Mouse (Mus musculus): Measurements from ENCODE around the gene Mrps10.
A peak's percentile ranks its signal among the peaks of the same experiment; 100 is the strongest.
"Not testable (repeated sequence)": the region's sequence is repeated elsewhere in the genome, so short reads cannot be mapped to it uniquely, and the experiment has no call there.

The Mrps10 gene

DNA sequence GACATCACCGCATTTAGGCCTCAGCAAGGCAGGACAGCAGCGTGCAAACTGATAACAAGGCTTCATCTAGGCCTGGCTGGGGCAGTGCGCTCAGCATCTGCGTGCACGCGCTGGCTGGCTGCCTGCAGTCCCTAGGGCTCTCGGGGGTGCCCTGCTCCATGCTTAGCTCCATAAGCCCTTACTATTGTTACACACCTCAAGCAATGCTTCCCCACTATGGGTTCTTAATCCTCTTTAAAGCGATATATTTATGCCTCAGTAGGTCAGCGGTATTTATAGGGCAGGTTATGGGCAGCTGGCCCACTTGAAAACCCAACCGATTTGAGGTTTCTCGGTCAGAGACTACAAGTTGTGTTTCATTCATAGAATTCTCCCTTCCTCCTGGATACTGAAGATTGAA lies 13.2 kb downstream of the Mrps10 start:
- no peak for DNase-seq (ENCODE audit: low spot score)

DNA sequence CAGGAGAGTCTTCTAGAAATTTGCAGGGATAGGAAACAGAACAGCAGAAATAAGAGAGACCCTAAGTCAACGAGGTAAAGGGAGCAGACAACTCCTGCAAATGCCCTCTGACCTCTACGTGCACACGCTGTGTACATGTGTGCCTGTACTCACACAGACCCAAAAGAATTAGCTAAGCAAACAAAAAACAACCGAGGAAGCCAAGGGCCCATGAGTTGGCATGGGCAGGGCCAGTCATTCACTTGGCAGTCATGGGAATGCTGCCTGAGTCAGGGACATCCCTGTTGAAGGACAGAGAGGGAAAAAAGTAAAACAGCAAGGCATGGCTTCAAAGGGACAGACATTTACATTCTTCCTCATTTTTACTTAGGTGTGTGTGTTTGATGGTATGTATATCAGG lies 14.6 kb downstream of the Mrps10 start:
- no peak for DNase-seq (ENCODE audit: low spot score)

DNA sequence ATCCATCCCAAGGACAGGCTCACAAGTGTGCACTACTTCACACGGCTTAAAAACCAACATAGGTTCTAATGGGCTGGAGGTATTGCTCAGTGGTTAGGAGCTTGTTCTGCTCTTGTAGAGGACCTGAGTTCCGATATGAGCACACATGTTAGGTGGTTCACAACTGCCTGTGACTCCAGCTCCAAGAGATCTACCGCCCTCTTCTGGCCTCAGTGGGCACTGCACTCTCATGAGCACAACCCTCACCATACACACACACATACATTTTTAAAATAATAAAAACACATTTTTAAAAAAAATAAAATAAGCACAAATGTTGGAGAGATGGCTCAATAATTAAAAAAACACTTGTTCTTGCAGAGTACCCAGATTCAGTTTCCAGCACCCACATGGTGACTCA lies 15.4 kb downstream of the Mrps10 start:
- no peak for DNase-seq (ENCODE audit: low spot score)

DNA sequence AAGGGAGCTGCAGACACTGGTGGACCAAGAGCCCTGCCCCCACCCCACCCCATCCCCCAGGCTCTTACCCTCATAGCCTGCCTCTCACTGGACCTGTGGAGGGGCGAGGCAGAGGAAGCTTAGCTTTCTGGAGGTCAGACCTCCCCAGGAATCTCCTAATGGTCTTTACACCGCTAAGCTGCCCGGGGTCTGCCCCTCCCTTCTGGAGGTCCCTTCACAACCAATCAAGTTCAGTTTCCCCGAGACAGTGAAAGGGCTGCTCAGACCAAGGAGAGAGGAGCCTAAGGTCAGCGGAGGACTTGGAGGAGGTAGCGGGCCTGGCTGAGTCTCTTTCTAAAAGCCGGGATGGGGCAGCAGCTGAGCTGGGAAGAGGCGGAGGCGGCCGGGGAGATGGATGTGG lies 16.5 kb downstream of the Mrps10 start, which contains the start of gene Guca1b:
TSS of gene Guca1b (plus strand) at position 249 of the 400 bp plus-strand sequence.
- DNase-seq (ENCODE audit: low spot score) = no peak

DNA sequence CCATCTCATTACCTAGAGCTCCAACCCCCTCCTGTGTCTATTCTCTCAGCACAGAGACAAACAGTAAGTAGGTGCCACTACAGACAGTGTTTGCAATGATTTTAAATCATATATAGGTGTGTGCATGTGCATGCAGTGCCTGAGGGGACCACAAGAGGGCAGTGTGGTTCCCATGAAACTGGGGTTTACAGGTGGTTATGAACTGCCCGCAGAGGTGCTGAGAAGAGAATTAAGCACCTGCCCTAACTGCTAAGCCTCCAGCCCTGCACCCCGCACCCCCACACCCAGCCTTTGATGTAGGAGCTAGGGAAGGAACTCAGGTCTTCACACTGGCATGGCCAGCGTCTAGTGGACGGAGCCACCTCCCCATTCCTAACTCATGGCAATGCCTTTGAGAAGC lies 18.0 kb downstream of the Mrps10 start:
- DNase-seq (ENCODE audit: low spot score) = no peak

DNA sequence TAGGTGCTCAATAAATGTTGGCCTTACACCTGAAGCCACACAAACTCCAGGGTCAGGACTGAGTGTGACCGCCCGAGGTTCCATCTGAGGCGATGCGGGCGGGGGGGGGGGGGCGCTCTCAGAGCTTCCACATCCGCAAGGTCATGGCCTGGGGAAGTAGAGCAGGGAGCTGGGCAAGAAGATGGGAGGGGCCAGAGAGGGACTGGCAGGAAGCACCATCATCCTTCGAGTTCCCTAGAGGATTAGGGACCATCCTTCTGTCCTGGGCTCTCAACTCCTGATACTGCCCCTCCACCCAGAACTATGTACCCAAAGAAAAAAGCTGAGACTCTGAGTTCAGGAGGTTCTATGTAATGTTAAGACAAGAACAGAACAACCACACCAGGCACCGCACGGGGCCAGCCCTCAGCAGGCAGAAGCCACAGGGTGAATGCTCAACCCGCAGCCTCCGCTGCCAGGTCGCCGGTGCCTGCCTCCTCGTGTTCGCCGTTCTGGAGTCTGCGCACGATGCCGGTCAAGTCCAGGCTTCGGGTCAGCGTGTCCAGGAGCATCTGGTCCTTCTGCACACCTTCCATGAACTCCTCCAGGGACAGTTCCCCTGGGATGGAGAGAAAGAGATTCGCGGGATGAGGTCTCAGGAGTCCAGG lies 25.7 kb downstream of the Mrps10 start:
- no peak for DNase-seq (ENCODE audit: low spot score)

DNA sequence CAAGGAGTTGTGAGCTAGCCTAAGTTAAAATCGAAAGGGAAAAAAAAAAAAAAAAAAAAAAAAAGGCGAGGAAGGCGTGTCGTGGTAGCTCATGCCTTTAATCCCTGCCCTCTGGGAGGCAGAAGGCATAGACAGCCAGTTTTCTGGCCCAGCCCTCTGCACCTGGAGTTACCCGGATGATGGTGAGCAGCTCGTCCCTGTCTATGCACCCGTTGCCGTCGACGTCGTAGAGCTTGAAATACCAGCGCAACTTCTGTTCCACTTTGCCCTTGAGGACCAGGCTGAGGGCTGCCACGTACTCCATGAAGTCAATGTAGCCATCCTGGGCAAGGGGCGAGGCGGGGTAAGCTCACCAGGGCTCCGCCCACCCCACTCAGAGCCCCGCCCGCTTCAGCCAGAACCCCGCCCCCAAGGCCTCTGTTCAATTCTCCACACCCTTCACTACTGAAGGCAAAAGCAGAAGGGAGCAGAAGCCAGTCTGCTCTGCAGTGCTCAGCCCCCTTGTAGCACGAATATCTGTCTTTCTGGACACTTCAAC lies 26.8 kb downstream of the Mrps10 start:
- peak; percentile 35 for DNase-seq (ENCODE audit: low spot score)

DNA sequence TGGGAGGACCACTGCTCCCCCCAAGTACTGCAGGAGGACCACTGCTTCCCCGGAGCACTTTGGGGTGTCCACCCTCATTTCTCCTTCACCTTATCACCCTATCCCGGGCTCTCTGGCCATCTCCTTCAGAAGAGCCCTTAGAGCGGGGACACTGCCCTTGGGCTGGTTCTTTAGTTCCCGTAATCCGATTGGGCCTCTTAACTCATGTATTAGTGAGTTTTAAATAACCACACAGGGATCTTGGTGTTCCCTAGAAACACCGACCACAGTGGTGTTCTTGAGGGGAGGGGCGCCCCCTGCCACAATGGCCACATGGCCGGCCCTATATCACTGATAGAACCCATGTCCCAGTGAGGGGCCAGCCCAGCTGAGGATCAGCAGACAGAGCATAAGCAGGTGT lies 30.4 kb downstream of the Mrps10 start:
- DNase-seq (ENCODE audit: low spot score) = no peak

DNA sequence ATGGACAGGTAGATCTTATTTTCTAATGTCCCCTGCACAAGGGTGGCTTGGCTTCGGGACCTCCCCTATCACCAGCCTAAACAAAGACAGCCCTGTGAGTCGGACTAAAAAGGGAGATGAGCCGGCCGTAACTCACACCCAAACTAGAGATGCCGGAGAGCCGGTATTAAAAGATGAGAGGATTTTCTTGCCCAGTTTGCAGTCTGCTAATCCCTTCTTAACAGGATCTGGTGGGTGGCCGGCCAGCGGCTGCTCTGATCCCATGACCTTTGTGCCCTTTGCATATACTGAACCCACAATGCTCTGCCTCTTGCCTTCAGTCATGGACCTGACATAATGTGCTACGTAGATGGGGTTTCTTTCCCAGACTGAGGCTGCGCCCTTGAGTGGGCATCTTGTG lies 31.8 kb downstream of the Mrps10 start, which contains the start of gene Guca1a:
TSS of gene Guca1a (minus strand) at position 134 of the 400 bp plus-strand sequence.
- DNase-seq (ENCODE audit: low spot score) = no peak

DNA sequence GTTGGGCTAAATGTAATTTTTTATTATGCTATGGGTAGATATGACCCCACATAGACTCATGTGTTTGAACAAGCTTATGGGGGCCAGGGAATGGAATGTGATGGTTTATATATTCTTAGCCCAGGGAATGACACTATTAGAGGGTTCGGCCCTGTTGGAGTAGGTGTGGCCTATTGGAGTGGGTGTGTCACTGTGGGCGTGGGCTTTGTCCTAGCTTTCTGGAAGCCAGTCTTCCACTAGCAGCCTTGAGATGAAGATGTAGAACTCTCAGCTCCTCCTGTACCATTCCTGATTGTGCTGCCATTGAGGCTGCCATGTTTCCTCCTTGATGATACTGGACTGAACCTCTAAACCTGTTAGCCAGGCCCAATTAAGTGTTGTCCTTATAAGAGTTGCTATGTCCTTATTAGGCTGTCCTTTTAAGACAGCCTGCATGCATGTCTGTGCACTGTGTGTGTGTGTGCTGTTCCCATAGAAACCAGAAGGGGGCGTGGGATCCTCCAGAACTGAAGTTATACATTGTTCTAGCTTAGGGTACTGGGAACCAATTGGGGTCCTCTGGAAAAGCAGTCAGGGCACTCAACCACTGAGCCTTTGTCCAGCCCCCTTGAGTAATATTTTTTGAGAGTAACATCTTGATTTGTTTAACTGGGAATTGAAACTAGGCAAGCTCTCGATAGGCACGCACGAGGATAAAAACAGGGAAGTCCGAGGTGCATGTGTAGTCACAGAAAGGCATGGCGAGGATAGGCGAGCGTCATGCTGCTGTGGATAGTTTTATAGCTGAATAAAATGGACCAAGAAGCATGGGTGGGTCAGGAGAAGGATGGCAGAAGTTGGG lies 39.2 kb downstream of the Mrps10 start:
- DNase-seq (ENCODE audit: low spot score) = no peak

DNA sequence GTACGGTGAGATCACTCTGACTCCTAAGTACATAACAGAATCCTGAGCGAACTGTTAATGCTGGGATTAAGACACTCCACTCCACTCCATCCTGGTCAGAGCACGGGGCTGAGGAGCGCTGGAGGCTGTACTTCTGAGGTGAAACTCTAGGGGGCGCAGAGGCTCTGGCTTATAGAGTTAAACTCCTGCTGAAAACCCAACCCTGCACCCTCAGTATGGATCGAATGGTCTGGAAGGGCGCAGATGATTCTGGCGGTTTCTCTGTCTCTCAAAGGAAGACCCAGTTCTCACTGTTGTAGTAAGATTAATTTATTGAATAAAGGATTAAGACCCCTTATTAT lies 39.8 kb downstream of the Mrps10 start:
- DNase-seq (ENCODE audit: low spot score) = no peak

DNA sequence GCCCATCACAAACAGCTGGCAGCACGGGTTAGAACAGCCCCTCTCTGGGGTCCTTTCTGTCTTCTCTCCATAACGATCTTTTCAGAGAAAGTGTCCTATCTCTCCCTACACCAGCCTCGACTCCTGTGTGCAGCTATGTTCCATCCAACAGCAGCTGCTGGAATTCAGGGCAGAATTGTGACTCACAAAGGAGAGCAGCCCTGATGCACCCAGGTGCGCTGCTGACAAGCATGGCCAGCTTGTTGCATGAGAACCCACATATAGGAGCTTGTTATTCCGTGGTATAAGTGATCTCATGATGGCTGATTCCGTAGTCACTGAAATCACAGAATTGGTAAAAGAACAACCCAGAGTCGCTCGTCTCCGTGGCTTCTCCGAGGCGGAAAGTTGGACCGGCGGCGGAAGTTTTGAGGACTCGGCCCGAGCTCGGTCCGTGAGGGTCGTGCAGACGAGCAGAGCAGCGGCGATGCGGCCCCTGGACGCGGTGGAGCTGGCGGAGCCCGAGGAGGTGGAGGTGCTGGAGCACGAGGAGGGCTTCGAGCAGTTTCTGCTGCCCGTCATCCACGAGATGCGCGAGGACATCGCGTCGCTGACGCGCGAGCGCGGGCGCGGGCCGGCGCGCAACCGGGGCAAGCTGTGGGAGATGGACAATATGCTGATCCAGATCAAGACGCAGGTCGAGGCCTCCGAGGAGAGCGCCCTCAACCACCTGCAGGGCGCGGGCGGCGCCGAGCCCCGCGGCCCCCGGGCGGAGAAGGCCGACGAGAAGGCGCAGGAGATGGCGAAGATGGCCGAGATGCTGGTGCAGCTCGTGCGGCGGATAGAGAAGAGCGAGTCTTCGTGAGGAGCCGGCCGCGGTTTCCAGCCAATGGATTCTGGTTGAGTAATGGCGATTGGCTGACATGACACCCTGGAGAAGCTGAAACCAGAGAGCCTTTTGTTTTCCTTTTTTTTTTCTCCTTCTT lies 41.5 kb downstream of the Mrps10 start:
- DNase-seq (ENCODE audit: low spot score) = not testable (repeated sequence)

DNA sequence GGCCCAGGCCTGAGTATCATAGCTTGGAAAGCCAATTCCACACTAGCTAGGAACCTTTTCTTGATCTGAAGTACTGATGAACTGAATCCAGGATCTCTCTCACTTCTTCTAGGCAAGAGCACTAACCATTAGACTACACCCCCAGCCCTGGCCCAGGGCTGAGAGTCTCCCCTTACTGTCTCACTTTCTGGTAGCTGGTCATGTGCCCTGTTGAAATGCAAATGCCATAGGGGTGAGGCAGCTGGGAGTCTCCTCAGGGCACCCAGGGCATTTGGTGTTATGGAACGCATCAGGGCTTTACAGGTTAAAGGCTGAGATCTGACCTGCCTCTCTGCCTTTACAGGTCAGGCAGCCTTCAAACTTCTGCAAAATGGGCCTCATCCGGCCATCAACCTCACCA lies 51.5 kb downstream of the Mrps10 start:
- DNase-seq (ENCODE audit: low spot score) = no peak

DNA sequence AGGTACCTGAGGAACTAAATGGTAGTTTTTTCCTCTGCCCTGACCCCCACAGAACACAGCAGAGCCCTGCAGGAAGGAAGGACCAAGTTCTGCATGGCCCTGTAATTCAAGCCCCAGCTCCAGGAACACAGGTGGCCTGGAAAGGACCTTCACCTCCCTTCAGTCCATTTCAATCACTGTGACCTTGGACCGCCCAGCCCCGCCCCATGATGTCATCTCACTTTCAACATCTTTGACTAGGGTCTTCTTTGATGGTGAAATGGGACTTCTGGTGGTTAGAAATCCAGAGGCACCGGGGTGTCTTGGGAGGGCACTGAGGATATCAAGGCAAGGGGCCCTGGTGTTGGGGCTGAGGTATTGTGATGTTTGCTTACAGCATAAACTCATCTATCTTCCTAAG lies 52.9 kb downstream of the Mrps10 start:
- no peak for DNase-seq (ENCODE audit: low spot score)

DNA sequence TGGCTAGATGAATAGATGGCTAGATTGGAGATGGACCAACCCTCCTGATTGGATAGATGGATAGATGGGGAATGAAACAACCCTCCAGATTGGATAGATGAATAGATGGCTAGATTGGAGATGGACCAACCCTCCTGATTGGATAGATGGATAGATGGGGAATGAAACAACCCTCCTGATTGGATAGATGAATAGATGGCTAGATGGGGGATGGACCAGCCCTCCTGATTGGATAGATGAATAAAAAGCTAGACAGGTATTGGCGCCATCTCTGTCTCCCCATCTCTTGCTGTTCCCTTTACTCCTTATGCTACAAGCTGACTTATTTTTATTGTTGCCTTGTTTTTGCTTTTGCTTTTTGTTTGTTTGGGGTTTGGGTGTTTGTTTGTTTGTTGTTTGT lies 53.9 kb downstream of the Mrps10 start:
- DNase-seq (ENCODE audit: low spot score) = not testable (repeated sequence)

DNA sequence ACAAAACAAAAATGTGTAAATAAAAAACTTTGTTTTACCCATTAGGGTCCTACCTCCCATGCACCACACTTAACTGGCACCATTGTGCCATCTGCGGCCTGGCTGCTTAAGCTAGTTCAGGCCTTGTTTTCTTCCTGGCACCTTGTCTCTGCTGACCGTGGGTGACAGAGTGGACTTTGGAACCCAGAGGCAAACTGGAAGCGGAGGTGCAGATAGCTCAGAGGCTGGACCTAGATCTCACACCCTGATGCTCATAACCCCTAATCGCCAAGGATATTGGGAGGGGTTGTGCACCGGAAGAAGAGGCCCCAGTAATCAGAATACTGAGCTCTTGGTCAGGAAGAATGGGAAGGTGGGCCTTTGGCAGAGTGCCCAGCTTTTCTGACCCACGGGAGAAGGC lies 55.5 kb downstream of the Mrps10 start:
- no peak for DNase-seq (ENCODE audit: low spot score)

DNA sequence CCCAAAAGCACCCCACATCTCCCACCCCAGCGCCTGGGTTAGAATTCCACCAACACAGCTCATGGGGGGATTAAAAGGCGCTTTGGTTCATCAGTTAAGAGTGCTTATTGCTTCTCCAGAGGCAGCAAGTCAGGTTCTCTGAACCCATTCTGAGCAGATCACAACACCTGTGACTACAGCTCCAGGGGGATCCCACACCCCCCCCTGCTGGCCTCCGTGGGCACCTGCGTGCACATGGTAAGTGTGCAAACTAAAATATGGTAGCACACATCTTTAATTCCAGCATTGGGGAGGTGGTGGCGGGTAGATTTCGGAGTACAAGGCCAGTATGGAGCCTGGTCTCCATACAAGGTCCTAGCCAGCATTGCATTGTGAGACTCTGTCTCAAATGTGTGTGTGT lies 58.6 kb downstream of the Mrps10 start:
- DNase-seq (ENCODE audit: low spot score) = no peak

DNA sequence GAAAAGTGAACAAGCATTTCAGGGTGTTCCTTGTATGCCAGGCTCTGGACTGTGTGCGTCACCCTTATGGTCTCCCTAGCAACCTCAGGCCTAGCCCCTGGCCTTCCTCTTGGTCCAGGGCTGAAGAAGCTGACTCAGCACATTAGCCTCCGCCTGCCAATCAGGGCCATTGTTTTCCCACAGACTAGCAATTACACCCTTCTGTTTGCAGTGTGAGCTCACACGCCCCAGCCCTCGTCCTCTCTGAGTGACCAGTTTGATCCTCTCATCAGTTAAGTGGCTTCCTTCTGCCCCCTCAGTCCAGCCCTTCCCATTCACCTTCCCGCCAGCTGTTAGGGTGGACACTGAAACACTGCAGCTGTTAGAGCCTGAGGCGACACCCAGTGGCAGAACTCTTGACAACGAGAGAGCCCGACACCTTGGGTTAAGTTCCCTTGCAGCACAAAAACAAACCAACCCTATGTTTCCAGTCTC lies 60.2 kb downstream of the Mrps10 start:
- no peak for DNase-seq (ENCODE audit: low spot score)

DNA sequence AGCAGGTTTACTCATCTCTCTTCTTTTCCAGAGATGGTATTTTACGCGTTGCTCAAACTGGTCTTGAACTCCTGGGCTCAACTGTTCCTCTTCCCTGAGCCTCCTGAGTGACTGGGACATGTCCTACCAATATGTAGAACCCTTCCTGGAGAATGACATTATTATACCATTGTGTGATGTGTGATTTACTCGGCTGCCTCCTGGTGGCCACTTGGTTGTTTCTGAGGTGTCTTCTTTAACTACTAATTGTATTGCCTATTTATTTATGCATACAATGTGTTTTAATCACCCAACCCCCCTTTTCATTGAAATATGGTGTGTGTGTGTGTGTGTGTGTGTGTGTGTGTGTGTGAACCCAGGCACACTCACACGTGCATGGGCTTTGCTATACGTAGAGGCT lies 62.1 kb downstream of the Mrps10 start:
- no peak for DNase-seq (ENCODE audit: low spot score)
